Mouse (Mus musculus) kidney, embryonic 14.5 days (tissue): ENCODE measurements around the gene Chmp4b. TPM values are rescaled to one million over a fixed set of nuclear protein-coding genes. Genes with fewer than 3 reads are reported as not detected.
A peak's percentile ranks its signal among the peaks of the same experiment; 100 is the strongest.

Source experiments
- ATAC-seq: fragments of 200-750 bp; cut with Nextera tagmentation; 2 replicates; pipeline ENCODE4 v1.8.0; 2017; ENCODE audit warnings: moderate number of reproducible peaks, mild to moderate bottlenecking, moderate TSS enrichment, moderate library complexity; ENCODE audit not compliant: low FRiP score, low TSS enrichment
- H3K27ac ChIP-seq: fragments of 300-500 bp; sonication (generic); 2 replicates; pipeline ENCODE4 v1.5.1; 2014; ENCODE audit warnings: low read depth, mild to moderate bottlenecking, low read length, moderate library complexity, mixed read lengths
- H3K27me3 ChIP-seq: fragments of 300-500 bp; sonication (generic); 2 replicates; pipeline ENCODE4 v1.6.1; 2014; ENCODE audit warnings: mild to moderate bottlenecking, low read length; ENCODE audit not compliant: control insufficient read depth, insufficient read depth
- H3K36me3 ChIP-seq: fragments of 300-500 bp; sonication (generic); 2 replicates; pipeline ENCODE4 v1.6.1; 2014; ENCODE audit warnings: low read length, mixed read lengths; ENCODE audit not compliant: control insufficient read depth, insufficient read depth
- H3K4me1 ChIP-seq: fragments of 300-500 bp; sonication (generic); 2 replicates; pipeline ENCODE4 v1.6.1; 2014; ENCODE audit warnings: low read length, mixed read lengths; ENCODE audit not compliant: control insufficient read depth, insufficient read depth
- H3K4me2 ChIP-seq: fragments of 300-500 bp; sonication (generic); replicated peaks from 2 replicates; pipeline ENCODE4 v1.6.1; 2014; ENCODE audit warnings: low read depth, mild to moderate bottlenecking, low read length
- H3K4me3 ChIP-seq: fragments of 300-500 bp; sonication (generic); 2 replicates; pipeline ENCODE4 v1.5.1; 2014; ENCODE audit warnings: mild to moderate bottlenecking, low read length
- H3K9ac ChIP-seq: fragments of 300-500 bp; sonication (generic); 2 replicates; pipeline ENCODE4 v1.6.1; 2014; ENCODE audit warnings: low read depth, mild to moderate bottlenecking, low read length, moderate library complexity
- H3K9me3 ChIP-seq: fragments of 300-500 bp; sonication (generic); 2 replicates; pipeline ENCODE4 v1.6.1; 2016; ENCODE audit warnings: low read length; ENCODE audit not compliant: control insufficient read depth
- WGBS: fragments of 180-500 bp; shearing (Covaris S2); extraction: QIAGEN DNeasy Blood & Tissue Kit; methylation state at CpG from one replicate; pipeline ENCODE4 v1.1.7; 2014; 5-methylcytosine and 5-hydroxymethylcytosine counted together
- polyA plus RNA-seq: library from polyadenylated mRNA; unstranded; fragments of >200 nt; fragmentation: Nextera tagmentation; extraction: Ambion mirVana; gene quantifications from 2 replicates; pipeline ENCODE4 v1.2.1, GENCODE M21; 2014

The Chmp4b gene
- polyA plus RNA-seq, 1 experiment from 2014 or later = 13.9 TPM

DNA sequence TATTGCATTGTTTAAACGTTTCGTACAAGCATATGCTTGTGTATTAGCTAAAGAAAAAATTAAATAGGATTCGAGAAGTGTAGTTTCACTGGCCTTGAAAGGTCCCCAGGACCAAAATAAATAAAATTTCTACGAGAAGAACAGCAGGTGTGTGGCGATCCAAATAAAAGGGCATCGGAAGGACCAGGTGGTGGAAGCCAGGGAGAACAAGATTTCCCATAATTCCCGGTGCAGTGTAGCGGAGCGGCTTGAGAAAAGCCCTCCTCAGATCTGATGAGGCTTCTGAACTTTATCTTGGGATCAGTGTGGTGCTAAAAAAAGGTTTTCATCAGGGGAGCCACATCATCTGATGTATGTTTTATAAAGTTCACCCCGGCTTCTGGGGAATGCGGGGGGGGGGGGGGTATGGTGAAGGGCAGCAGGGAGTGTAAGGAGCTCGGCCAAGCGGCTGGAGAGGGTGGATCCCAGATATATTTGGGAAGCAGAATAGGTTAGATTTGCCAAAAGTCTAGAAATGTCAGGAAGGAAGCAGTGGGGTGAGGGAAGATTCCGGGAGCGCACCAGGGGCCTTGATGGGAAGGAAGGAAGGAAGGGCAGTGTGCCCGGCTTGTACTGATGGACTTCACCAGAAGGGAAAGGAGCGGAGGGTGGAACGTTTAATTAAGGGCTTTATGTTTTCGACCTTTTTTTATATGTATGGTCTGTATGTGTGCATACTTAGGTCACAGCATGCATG is 36.5 kb upstream of the Chmp4b start:
- Histone ChIP-seq H3K27ac (peak overlapping the region; percentile 37; the same call in 1 of the 2 replicates), H3K36me3 (no peaks in the 10 kb centered on the region), H3K4me1 (peaks cover 14% of the 10 kb centered on the region), H3K9me3 (no peaks in the 10 kb centered on the region), H3K4me2 (no peak overlapping the region; the same call in 1 of the 2 replicates), H3K27me3 (no peaks in the 10 kb centered on the region), H3K4me3 (no peak overlapping the region), H3K9ac (no peak overlapping the region)
- no peak for ATAC-seq
- 64% methylated on average over 19 of the region's 19 CpGs for WGBS

DNA sequence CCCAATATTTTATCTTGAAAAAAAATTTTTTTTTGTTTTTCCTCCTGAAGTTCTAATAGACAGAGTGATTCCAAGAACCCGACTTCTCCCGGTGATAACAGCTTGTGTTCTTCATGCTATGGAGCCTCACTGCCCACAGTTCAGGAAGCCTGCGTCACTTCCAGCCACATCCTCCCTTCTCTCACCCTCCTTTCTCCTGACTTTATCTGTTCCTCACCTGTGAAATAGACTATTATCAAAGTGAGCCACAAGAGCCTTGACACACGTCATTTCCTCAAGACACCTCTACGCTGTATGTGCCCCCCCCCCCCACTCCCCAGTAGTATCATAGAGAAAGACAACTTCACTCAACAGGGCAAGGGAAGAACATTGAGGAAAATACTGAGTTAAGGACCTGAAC is 35.8 kb upstream of the Chmp4b start:
- H3K9ac ChIP-seq = no peak overlapping the region
- WGBS = 84% methylated on average over 5 of the region's 5 CpGs
- no peak for ATAC-seq

GRCm38 (mm10) chr2:154617061-154617460 is 34.4 kb upstream of the Chmp4b start:
- 98% methylated on average over 3 of the region's 3 CpGs for WGBS
- ATAC-seq = no peak
- H3K27ac ChIP-seq = no peak overlapping the region
- no peak overlapping the region for H3K4me2 ChIP-seq
- peaks cover 14% of the 10 kb centered on the region for H3K4me1 ChIP-seq
- H3K27me3 ChIP-seq = no peaks in the 10 kb centered on the region
- no peaks in the 10 kb centered on the region for H3K36me3 ChIP-seq
- no peaks in the 10 kb centered on the region for H3K9me3 ChIP-seq
- H3K9ac ChIP-seq = no peak overlapping the region
- no peak overlapping the region for H3K4me3 ChIP-seq

More for the DNA sequence above, 35.8 kb upstream of the Chmp4b start:
- H3K4me1 ChIP-seq = peaks cover 14% of the 10 kb centered on the region
- no peak overlapping the region for H3K27ac ChIP-seq
- no peaks in the 10 kb centered on the region for H3K9me3 ChIP-seq
- no peak overlapping the region for H3K4me3 ChIP-seq
- no peaks in the 10 kb centered on the region for H3K27me3 ChIP-seq
- H3K36me3 ChIP-seq = no peaks in the 10 kb centered on the region
- no peak overlapping the region for H3K4me2 ChIP-seq

- H3K4me2 ChIP-seq = no peak overlapping the region
- WGBS = 70% methylated on average over 5 of the region's 5 CpGs
- no peak overlapping the region for H3K4me3 ChIP-seq
- H3K27me3 ChIP-seq = no peaks in the 10 kb centered on the region
- peaks cover 10% of the 10 kb centered on the region; the same call in 1 of the 2 replicates for H3K36me3 ChIP-seq
- no peaks in the 10 kb centered on the region for H3K4me1 ChIP-seq
- ATAC-seq = no peak
- no peak overlapping the region for H3K9ac ChIP-seq
- H3K27ac ChIP-seq = no peak overlapping the region
- peaks cover 4% of the 10 kb centered on the region for H3K9me3 ChIP-seq
Measured at GRCm38 (mm10) chr2:154621684-154622083, 29.8 kb upstream of the Chmp4b start.

- Histone ChIP-seq H3K27me3 (no peaks in the 10 kb centered on the region), H3K36me3 (peaks cover 12% of the 10 kb centered on the region; the same call in 1 of the 2 replicates), H3K27ac (no peak overlapping the region), H3K4me2 (no peak overlapping the region), H3K4me3 (no peak overlapping the region), H3K4me1 (no peaks in the 10 kb centered on the region), H3K9me3 (peaks cover 4% of the 10 kb centered on the region), H3K9ac (no peak overlapping the region)
- ATAC-seq = no peak
Measured at GRCm38 (mm10) chr2:154624137-154624536, 27.4 kb upstream of the Chmp4b start.

DNA sequence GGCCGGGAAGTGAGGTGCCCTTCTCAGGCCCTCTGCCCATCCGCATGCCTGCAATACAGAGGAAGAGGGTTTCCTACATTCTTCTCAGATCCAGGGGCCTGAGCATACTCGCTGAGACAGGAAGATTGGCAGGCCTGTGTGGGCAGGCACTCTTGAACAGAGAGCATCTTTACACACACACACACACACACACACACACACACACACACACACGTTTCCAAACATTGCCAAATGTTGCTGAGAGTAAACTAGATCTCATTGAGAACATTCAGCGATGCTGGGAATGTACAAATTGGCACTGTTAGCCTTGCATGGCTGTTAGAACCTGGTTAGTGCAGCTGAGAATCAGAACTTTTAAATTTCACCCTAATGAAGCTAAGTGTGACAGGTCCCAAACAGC is 21.0 kb upstream of the Chmp4b start:
- WGBS = 78% methylated on average over 5 of the region's 5 CpGs
- H3K36me3 ChIP-seq = peaks cover 11% of the 10 kb centered on the region

GRCm38 (mm10) chr2:154632203-154632780 is 19.2 kb upstream of the Chmp4b start:
- Histone ChIP-seq H3K27ac (no peak overlapping the region), H3K4me2 (no peak overlapping the region), H3K36me3 (peaks cover 11% of the 10 kb centered on the region), H3K4me1 (no peaks in the 10 kb centered on the region), H3K9ac (no peak overlapping the region), H3K27me3 (no peaks in the 10 kb centered on the region), H3K9me3 (no peaks in the 10 kb centered on the region), H3K4me3 (no peak overlapping the region)
- ATAC-seq = no peak
- 86% methylated on average over 16 of the region's 16 CpGs for WGBS

More for the DNA sequence above, 21.0 kb upstream of the Chmp4b start:
- Histone ChIP-seq H3K4me2 (no peak overlapping the region), H3K9me3 (no peaks in the 10 kb centered on the region), H3K4me1 (no peaks in the 10 kb centered on the region), H3K27ac (no peak overlapping the region), H3K4me3 (no peak overlapping the region), H3K9ac (no peak overlapping the region), H3K27me3 (no peaks in the 10 kb centered on the region)
- ATAC-seq = no peak

- Histone ChIP-seq H3K9ac (no peak overlapping the region), H3K4me2 (no peak overlapping the region), H3K27me3 (no peaks in the 10 kb centered on the region), H3K36me3 (peaks cover 14% of the 10 kb centered on the region), H3K4me3 (no peak overlapping the region), H3K27ac (no peak overlapping the region), H3K4me1 (no peaks in the 10 kb centered on the region), H3K9me3 (peaks cover 2% of the 10 kb centered on the region; the same call in 1 of the 2 replicates)
- ATAC-seq = peak; percentile 75
- WGBS = 43% methylated on average over 5 of the region's 5 CpGs
Measured at GRCm38 (mm10) chr2:154633039-154633742, 18.3 kb upstream of the Chmp4b start.
